Mouse (Mus musculus) liver, embryonic 18 days (tissue): ENCODE measurements around the gene Tssk3. TPM values are rescaled to one million over a fixed set of nuclear protein-coding genes. Genes with fewer than 3 reads are reported as not detected.

Experiments
- polyA plus RNA-seq: library from polyadenylated mRNA; depleted of rRNA; stranded (reverse); fragments of >200 nt; gene quantifications from 2 replicates; pipeline ENCODE4 v1.2.3, GENCODE M21; 2012; rRNA removed

The Tssk3 gene
- polyA plus RNA-seq, result not detected in 2 replicates

DNA sequence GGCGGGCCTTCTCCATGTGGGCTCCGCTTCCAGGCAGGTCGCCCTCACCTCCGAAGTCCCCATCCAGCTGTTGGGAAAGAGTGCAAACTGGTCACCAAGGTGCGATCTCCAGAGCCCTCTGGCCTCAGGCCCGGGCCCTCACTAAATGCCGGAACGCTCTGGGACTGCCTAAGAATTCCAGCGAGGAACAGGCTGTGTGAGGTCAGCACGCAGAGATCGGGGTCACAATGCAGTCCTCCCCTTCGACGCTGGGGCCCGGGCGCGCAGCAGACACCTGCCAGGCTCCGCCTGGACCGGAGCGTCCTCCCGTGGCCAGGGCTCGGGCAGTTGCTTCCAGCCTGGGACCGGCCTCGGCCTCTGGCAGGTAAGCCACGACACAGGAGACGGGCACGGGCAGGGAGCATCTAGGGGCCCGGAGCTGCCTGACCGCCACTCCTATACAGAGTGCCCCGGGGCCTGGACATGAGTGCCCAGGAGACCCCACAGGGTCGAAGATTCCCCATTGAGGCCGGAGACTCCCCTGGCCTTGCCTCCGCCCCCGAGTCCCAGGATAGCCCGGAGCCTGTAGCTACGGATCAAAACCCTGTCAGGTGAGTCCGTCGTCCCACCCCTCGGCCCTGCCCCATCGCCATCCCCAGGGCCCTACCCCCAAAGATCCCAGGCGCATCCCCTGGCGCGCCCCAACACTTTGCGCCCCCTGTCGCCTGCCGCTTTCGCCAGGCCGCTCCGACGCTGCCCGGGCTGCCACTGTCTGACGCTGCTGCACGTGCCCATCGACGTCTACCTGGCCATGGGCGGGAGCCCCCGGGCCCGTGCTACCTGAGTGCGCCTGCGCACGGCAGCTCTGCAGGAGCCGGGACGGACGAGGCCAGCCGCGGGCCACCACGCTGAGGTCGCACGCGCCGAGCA, at the start of gene Tssk3, which contains the start of gene Fam229a:
Gene Tssk3, minus strand, starts transcription at position 51 of the 909 bp plus-strand sequence.
Gene Fam229a, plus strand, starts transcription at position 219 of the 909 bp plus-strand sequence.

DNA sequence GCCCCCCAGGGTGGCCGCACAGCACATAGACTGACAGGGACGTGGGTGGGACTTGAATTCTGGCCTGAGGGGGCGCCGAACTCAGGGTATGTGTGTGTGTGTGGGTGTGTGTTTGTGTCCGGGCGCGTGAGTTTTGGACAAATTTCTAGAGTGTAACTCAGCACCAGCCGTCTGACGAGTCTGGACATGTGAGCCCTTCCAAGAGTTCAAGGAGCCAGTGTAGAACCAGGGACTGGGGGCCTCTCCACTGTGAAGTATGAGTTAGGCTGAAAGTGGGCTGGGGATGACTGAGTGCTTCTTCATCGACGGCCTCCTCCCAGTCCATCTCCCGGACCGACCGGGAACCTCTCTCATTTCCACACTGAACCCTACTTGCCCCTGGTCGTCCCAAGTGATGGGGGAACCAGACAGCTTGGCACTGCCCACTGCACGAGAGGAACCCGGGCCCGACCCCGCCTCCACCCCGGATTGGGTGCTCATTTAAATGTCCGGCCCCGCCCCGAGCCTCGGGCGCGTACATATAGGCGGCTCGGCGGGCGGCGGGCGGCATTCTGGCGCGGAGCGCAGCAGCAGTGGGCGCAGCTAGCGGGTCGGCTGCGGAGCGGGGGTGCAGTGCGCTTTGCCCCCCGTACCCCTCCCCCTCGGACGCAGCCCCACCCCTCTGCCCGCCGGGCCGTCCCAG, 22.4 kb upstream of the Tssk3 start, which contains the start of gene Marcksl1:
Gene Marcksl1, plus strand, starts transcription at position 496 of the 682 bp plus-strand sequence.

DNA sequence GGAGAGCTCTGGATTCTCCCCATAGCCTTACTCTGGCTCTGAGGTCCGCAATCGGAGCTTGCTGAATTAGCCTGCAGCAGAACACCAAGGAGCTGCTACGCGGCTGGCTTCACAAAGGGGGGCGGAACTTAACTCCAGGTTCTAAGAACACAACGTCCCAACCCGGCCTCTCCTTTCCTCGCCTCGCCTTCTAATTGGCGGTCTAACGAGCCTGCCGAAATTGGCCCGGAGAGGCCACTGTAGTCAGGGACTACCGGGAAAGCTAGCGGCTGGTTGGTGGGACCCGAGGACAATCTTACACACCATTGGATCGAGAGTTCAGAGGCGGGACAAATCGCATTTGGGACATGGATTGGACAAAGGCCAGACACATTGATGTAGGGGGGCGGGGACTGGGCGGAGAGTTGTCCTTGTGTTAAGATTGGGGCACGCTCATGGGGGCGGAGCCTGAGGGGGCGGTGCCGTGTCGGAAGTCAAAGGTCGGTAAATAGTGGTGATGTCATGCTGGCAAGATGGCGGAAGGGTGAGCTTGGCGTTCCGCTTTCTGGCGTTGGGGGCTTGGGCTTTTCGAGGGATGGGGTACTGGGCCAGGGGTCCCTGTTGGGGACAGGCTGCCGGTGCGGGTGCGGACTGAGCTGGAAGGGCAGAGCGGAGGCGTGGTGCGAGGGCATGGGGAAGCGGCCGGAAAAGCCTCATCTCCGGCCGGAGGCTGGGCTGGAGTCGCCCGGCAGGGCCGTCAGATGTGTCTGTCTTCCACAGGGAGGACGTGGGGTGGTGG, 29.4 kb downstream of the Tssk3 start, which contains the start of gene Bsdc1:
Gene Bsdc1, plus strand, starts transcription at position 399 of the 778 bp plus-strand sequence.

DNA sequence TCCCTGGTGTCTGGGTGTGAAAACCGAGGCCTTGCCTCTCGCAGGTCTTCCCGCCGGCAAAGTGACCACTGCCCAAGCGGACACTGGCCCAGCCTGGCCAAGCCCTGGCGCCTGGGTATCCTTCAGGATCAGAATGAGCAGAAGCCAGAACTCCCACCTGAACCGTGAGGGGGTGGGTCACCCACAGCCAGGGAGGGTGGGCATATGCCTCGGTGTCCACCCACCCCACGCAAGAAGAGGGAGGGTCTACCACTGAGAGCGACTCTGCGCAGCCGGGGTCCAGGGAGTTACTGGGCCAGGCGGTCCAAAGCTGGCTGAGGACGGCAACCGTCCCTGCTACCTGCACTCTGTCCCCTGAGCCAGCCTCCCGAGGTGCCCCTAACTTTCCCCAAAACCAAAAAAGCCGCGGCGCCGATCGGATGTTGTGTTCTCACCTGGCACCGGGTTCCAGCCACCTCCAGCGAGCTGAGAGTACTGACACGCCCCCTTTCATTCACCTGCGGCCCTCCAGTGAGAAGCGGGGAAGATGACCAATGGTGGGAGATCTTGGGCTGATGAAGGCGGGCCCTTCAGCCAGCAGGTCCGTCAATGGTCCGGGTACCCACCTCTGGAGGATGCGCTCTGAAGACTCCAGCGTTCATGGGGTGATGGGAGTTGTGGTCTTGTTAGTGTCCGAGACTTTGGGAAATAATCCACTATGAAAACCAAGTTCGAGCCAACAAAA, 50.3 kb downstream of the Tssk3 start, which contains the start of gene Zbtb8b:
Gene Zbtb8b, minus strand, starts transcription at position 514 of the 724 bp plus-strand sequence.

Other genes starting within 250 kb of the Tssk3 start
- 4.0 and 4.2 TPM in 2 replicates for gene C77080, start 229.6 kb downstream of the Tssk3 start, polyA plus RNA-seq
- 0.02 and 0.03 TPM in 2 replicates for gene Sync, start 203.4 kb downstream of the Tssk3 start, polyA plus RNA-seq
- gene Rbbp4, start 155.7 kb downstream of the Tssk3 start, polyA plus RNA-seq, result 41.9 and 43.1 TPM in 2 replicates
- 32.4 and 33.6 TPM in 2 replicates for gene Zbtb8os, start 155.3 kb downstream of the Tssk3 start, polyA plus RNA-seq
- gene Zbtb8a, start 112.9 kb downstream of the Tssk3 start, polyA plus RNA-seq, result 2.6 TPM in 2 replicates
- gene Zbtb8b, start 50.2 kb downstream of the Tssk3 start, polyA plus RNA-seq, result 1.6 and 1.8 TPM in 2 replicates
- 28.2 and 28.8 TPM in 2 replicates for gene Bsdc1, start 29.4 kb downstream of the Tssk3 start, polyA plus RNA-seq
- 0.38 and 0.53 TPM in 2 replicates for gene Fam229a, start 168 bp upstream of the Tssk3 start, polyA plus RNA-seq
- gene Marcksl1, start 22.6 kb upstream of the Tssk3 start, polyA plus RNA-seq, result 36.7 and 37.6 TPM in 2 replicates
- 54.0 and 56.1 TPM in 2 replicates for gene Hdac1, start 51.7 kb upstream of the Tssk3 start, polyA plus RNA-seq
- gene Lck, start 82.6 kb upstream of the Tssk3 start, polyA plus RNA-seq, result 3.4 and 3.7 TPM in 2 replicates
- 14.7 and 17.7 TPM in 2 replicates for gene Fam167b, start 87.5 kb upstream of the Tssk3 start, polyA plus RNA-seq
- gene Eif3i, start 109.6 kb upstream of the Tssk3 start, polyA plus RNA-seq, result 168 and 178 TPM in 2 replicates
- gene Tmem234, start 109.6 kb upstream of the Tssk3 start, polyA plus RNA-seq, result 61.2 and 61.3 TPM in 2 replicates
- 0.60 and 0.62 TPM in 2 replicates for gene Dcdc2b, start 123.2 kb upstream of the Tssk3 start, polyA plus RNA-seq
- 5.4 and 6.6 TPM in 2 replicates for gene Iqcc, start 128.1 kb upstream of the Tssk3 start, polyA plus RNA-seq
- gene Ccdc28b, start 132.9 kb upstream of the Tssk3 start, polyA plus RNA-seq, result 13.5 and 15.0 TPM in 2 replicates
- gene Txlna, start 150.0 kb upstream of the Tssk3 start, polyA plus RNA-seq, result 12.8 and 13.9 TPM in 2 replicates
- 8.6 and 9.1 TPM in 2 replicates for gene Kpna6, start 181.7 kb upstream of the Tssk3 start, polyA plus RNA-seq
- gene Tmem39b, start 205.8 kb upstream of the Tssk3 start, polyA plus RNA-seq, result 7.4 and 7.7 TPM in 2 replicates